Mouse (Mus musculus): ENCODE results near the gene Fancg. TPM values are rescaled to one million over a fixed set of nuclear protein-coding genes. Genes with fewer than 3 reads are reported as not detected.
"Not testable (repeated sequence)": the region's sequence is repeated elsewhere in the genome, so short reads cannot be mapped to it uniquely, and the experiment has no call there.

Gene Fancg
- polyA plus RNA-seq, 1 experiment from 2014 or later: 16.6 TPM

GRCm38 (mm10) chr4:43019176-43019575 is 8.9 kb upstream of the Fancg start:
- Histone ChIP-seq H3K4me1 (ENCODE audit: control insufficient read depth, insufficient read depth, low read length) (no peaks in the 10 kb centered on the region), H3K9me3 (ENCODE audit: control insufficient read depth, low read depth, low read length) (no peaks in the 10 kb centered on the region), H3K4me2 (replicated peaks; ENCODE audit: low read depth, low read length) (no peak overlapping the region), H3K27me3 (ENCODE audit: control insufficient read depth, insufficient read depth, low read length) (no peaks in the 10 kb centered on the region), H3K27ac (ENCODE audit: low read length) (no peak overlapping the region), H3K9ac (replicated peaks; ENCODE audit: low read depth, low read length) (no peak overlapping the region), H3K4me3 (ENCODE audit: low read depth, low read length) (no peak overlapping the region), H3K36me3 (ENCODE audit: control insufficient read depth, insufficient read depth, low read length) (peaks cover 22% of the 10 kb centered on the region; the same call in 1 of the 2 replicates)
- 89% methylated on average over 10 of the region's 10 CpGs for WGBS
- no peak for ATAC-seq (ENCODE audit: insufficient number of reproducible peaks, insufficient read depth, low FRiP score, low read depth)

- WGBS: 95% methylated on average over 4 of the region's 4 CpGs
- H3K9me3 ChIP-seq (ENCODE audit: control insufficient read depth, low read depth, low read length): no peaks in the 10 kb centered on the region
- H3K9ac ChIP-seq (replicated peaks; ENCODE audit: low read depth, low read length): no peak overlapping the region
- peaks cover 22% of the 10 kb centered on the region; the same call in 1 of the 2 replicates for H3K36me3 ChIP-seq (ENCODE audit: control insufficient read depth, insufficient read depth, low read length)
- H3K4me3 ChIP-seq (ENCODE audit: low read depth, low read length): no peak overlapping the region
- no peak for ATAC-seq (ENCODE audit: insufficient number of reproducible peaks, insufficient read depth, low FRiP score, low read depth)
- H3K27ac ChIP-seq (ENCODE audit: low read length): no peak overlapping the region
- H3K27me3 ChIP-seq (ENCODE audit: control insufficient read depth, insufficient read depth, low read length): no peaks in the 10 kb centered on the region
- no peak overlapping the region for H3K4me2 ChIP-seq (replicated peaks; ENCODE audit: low read depth, low read length)
- no peaks in the 10 kb centered on the region for H3K4me1 ChIP-seq (ENCODE audit: control insufficient read depth, insufficient read depth, low read length)
These were observed 7.8 kb upstream of the Fancg start for GRCm38 (mm10) chr4:43018156-43018555.

GRCm38 (mm10) chr4:43012091-43012490 is 1.8 kb upstream of the Fancg start:
- H3K36me3 ChIP-seq (ENCODE audit: control insufficient read depth, insufficient read depth, low read length): no peaks in the 10 kb centered on the region
- H3K4me1 ChIP-seq (ENCODE audit: control insufficient read depth, insufficient read depth, low read length): peaks cover 5% of the 10 kb centered on the region; the same call in 1 of the 2 replicates
- no peaks in the 10 kb centered on the region for H3K27me3 ChIP-seq (ENCODE audit: control insufficient read depth, insufficient read depth, low read length)
- no peak overlapping the region for H3K4me3 ChIP-seq (ENCODE audit: low read depth, low read length)
- 92% methylated on average over 1 of the region's 1 CpGs for WGBS
- no peak overlapping the region for H3K27ac ChIP-seq (ENCODE audit: low read length)
- no peak for ATAC-seq (ENCODE audit: insufficient number of reproducible peaks, insufficient read depth, low FRiP score, low read depth)
- H3K9me3 ChIP-seq (ENCODE audit: control insufficient read depth, low read depth, low read length): no peaks in the 10 kb centered on the region
- no peak overlapping the region for H3K9ac ChIP-seq (replicated peaks; ENCODE audit: low read depth, low read length)
- H3K4me2 ChIP-seq (replicated peaks; ENCODE audit: low read depth, low read length): no peak overlapping the region

GRCm38 (mm10) chr4:43005765-43006164 is 4.5 kb downstream of the Fancg start:
- WGBS: 49% methylated on average over 2 of the region's 2 CpGs
- Histone ChIP-seq H3K9ac (replicated peaks; ENCODE audit: low read depth, low read length) (no peak overlapping the region), H3K9me3 (ENCODE audit: control insufficient read depth, low read depth, low read length) (no peaks in the 10 kb centered on the region), H3K4me2 (replicated peaks; ENCODE audit: low read depth, low read length) (no peak overlapping the region), H3K36me3 (ENCODE audit: control insufficient read depth, insufficient read depth, low read length) (no peaks in the 10 kb centered on the region; the same call in 1 of the 2 replicates), H3K27ac (ENCODE audit: low read length) (no peak overlapping the region), H3K4me3 (ENCODE audit: low read depth, low read length) (no peak overlapping the region), H3K4me1 (ENCODE audit: control insufficient read depth, insufficient read depth, low read length) (peaks cover 5% of the 10 kb centered on the region; the same call in 1 of the 2 replicates), H3K27me3 (ENCODE audit: control insufficient read depth, insufficient read depth, low read length) (no peaks in the 10 kb centered on the region)
- no peak for ATAC-seq (ENCODE audit: insufficient number of reproducible peaks, insufficient read depth, low FRiP score, low read depth)

- 89% methylated on average over 3 of the region's 3 CpGs for WGBS
- no peaks in the 10 kb centered on the region; the same call in 1 of the 2 replicates for H3K36me3 ChIP-seq (ENCODE audit: control insufficient read depth, insufficient read depth, low read length)
- no peaks in the 10 kb centered on the region for H3K27me3 ChIP-seq (ENCODE audit: control insufficient read depth, insufficient read depth, low read length)
- no peaks in the 10 kb centered on the region for H3K9me3 ChIP-seq (ENCODE audit: control insufficient read depth, low read depth, low read length)
- no peak overlapping the region for H3K27ac ChIP-seq (ENCODE audit: low read length)
- H3K4me1 ChIP-seq (ENCODE audit: control insufficient read depth, insufficient read depth, low read length): peaks cover 3% of the 10 kb centered on the region; the same call in 1 of the 2 replicates
- no peak for ATAC-seq (ENCODE audit: insufficient number of reproducible peaks, insufficient read depth, low FRiP score, low read depth)
- no peak overlapping the region for H3K4me3 ChIP-seq (ENCODE audit: low read depth, low read length)
- no peak overlapping the region for H3K4me2 ChIP-seq (replicated peaks; ENCODE audit: low read depth, low read length)
- H3K9ac ChIP-seq (replicated peaks; ENCODE audit: low read depth, low read length): no peak overlapping the region
These were observed 5.4 kb downstream of the Fancg start for GRCm38 (mm10) chr4:43004951-43005350.

- no peaks in the 10 kb centered on the region; the same call in 1 of the 2 replicates for H3K36me3 ChIP-seq (ENCODE audit: control insufficient read depth, insufficient read depth, low read length)
- no peak overlapping the region for H3K4me3 ChIP-seq (ENCODE audit: low read depth, low read length)
- ATAC-seq (ENCODE audit: insufficient number of reproducible peaks, insufficient read depth, low FRiP score, low read depth): no peak
- 81% methylated on average over 12 of the region's 12 CpGs for WGBS
- H3K9ac ChIP-seq (replicated peaks; ENCODE audit: low read depth, low read length): no peak overlapping the region
- no peaks in the 10 kb centered on the region for H3K27me3 ChIP-seq (ENCODE audit: control insufficient read depth, insufficient read depth, low read length)
- H3K9me3 ChIP-seq (ENCODE audit: control insufficient read depth, low read depth, low read length): no peaks in the 10 kb centered on the region
- H3K4me2 ChIP-seq (replicated peaks; ENCODE audit: low read depth, low read length): no peak overlapping the region
- H3K27ac ChIP-seq (ENCODE audit: low read length): no peak overlapping the region
- H3K4me1 ChIP-seq (ENCODE audit: control insufficient read depth, insufficient read depth, low read length): peaks cover 9% of the 10 kb centered on the region; the same call in 1 of the 2 replicates
These were observed 7.4 kb downstream of the Fancg start for GRCm38 (mm10) chr4:43002756-43003439.

- Histone ChIP-seq H3K4me1 (ENCODE audit: control insufficient read depth, insufficient read depth, low read length) (peaks cover 13% of the 10 kb centered on the region; the same call in 1 of the 2 replicates), H3K9ac (replicated peaks; ENCODE audit: low read depth, low read length) (no peak overlapping the region), H3K27ac (ENCODE audit: low read length) (peak overlapping the region; percentile 89; the same call in 1 of the 2 replicates), H3K36me3 (ENCODE audit: control insufficient read depth, insufficient read depth, low read length) (peaks cover under 1% of the 10 kb centered on the region; the same call in 1 of the 2 replicates), H3K27me3 (ENCODE audit: control insufficient read depth, insufficient read depth, low read length) (no peaks in the 10 kb centered on the region), H3K9me3 (ENCODE audit: control insufficient read depth, low read depth, low read length) (no peaks in the 10 kb centered on the region), H3K4me3 (ENCODE audit: low read depth, low read length) (no peak overlapping the region), H3K4me2 (replicated peaks; ENCODE audit: low read depth, low read length) (no peak overlapping the region)
- ATAC-seq (ENCODE audit: insufficient number of reproducible peaks, insufficient read depth, low FRiP score, low read depth): no peak
- 78% methylated on average over 2 of the region's 2 CpGs for WGBS
These were observed 9.0 kb downstream of the Fancg start for GRCm38 (mm10) chr4:43001272-43001671.

- peak within 1 kb of the TSS; percentile 93 for H3K9ac ChIP-seq (replicated peaks; ENCODE audit: low read depth, low read length)
- not testable (repeated sequence) for H3K9me3 ChIP-seq (ENCODE audit: control insufficient read depth, low read depth, low read length); H3K27me3 ChIP-seq (ENCODE audit: control insufficient read depth, insufficient read depth, low read length); H3K36me3 ChIP-seq (ENCODE audit: control insufficient read depth, insufficient read depth, low read length)
- under 1% methylated on average over 48 of the region's 56 CpGs for WGBS
- ATAC-seq (ENCODE audit: insufficient number of reproducible peaks, insufficient read depth, low FRiP score, low read depth): peak; percentile 99
- H3K4me1 ChIP-seq (ENCODE audit: control insufficient read depth, insufficient read depth, low read length): peaks cover 13% of the 10 kb centered on the region; the same call in 1 of the 2 replicates
- H3K27ac ChIP-seq (ENCODE audit: low read length): peak within 1 kb of the TSS; percentile 99
- H3K4me3 ChIP-seq (ENCODE audit: low read depth, low read length): peak within 1 kb of the TSS; percentile 91
- H3K4me2 ChIP-seq (replicated peaks; ENCODE audit: low read depth, low read length): peak within 1 kb of the TSS; percentile 95
These were observed 9.9 kb downstream of the Fancg start, which contains the start of gene Vcp for GRCm38 (mm10) chr4:43000141-43000986. TSS of gene Vcp (minus strand) at chr4:43000507.
